Mouse (Mus musculus) kidney, postnatal 4 days (tissue): ENCODE results near the gene Arhgap6.

Experiments
- DNase-seq, 2 experiments: peaks; one replicate each; pipeline ENCODE4 v3.0.0; 2021; ENCODE audit warnings: mixed read lengths in 2 of 2

Arhgap6 gene

DNA sequence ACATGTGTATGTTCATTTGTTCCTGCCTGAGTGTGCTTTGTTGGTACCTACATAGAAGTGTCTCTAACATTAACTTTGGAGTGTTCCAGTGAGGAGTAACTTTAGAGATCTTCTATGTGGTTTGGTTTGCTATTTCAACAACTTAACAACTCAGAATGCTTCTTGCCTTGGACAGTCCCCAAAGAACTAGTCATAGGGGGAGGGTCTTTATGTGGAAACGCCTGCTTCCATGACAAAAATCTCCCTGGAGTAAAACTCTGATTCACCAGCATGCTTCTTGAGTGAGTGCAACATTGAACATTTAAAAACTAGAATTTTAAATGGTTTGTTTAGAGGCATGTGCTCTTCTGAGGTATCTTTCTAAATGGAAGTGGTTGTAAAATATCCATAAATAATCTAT, 212.2 kb downstream of the Arhgap6 start:
- no peak for DNase-seq

DNA sequence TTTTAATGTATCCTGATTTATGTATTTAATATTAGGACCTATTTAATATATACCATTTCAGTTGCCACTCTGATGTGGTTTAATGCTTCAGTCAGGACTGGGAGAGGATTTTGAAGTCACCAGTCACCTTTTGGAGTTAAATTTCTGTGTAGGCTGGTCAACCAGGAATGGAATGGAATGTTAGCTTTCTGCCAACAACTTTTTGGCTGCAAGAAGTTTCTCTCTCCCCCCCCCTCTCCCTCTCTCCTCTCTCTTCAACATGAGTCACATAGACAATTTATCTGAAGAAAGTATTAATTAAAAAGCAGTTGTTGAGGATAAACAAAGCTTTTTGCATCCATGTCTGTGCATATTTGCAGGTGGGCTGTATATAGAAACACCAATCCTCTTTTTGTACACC, 217.8 kb downstream of the Arhgap6 start:
- no peak for DNase-seq

DNA sequence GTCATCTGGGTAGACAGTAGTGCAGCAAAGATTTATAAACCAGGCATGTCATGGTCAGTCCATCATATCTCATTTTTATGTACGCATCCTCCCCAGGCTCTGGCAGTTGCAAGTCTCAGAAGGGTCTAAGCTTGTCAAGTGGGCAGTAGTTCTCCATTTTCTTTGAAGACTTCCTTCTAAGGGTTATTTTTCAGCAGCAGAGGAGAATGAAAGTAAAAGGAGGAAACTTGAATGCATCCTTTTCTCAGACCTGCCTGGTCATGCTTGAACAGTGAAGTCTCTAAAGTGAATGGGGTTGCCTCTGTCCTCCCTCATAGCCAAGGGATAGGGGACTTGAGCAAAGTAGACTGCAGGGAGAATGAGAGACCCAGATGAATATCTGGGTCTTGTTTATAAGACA, 239.5 kb downstream of the Arhgap6 start:
- no peak for DNase-seq

DNA sequence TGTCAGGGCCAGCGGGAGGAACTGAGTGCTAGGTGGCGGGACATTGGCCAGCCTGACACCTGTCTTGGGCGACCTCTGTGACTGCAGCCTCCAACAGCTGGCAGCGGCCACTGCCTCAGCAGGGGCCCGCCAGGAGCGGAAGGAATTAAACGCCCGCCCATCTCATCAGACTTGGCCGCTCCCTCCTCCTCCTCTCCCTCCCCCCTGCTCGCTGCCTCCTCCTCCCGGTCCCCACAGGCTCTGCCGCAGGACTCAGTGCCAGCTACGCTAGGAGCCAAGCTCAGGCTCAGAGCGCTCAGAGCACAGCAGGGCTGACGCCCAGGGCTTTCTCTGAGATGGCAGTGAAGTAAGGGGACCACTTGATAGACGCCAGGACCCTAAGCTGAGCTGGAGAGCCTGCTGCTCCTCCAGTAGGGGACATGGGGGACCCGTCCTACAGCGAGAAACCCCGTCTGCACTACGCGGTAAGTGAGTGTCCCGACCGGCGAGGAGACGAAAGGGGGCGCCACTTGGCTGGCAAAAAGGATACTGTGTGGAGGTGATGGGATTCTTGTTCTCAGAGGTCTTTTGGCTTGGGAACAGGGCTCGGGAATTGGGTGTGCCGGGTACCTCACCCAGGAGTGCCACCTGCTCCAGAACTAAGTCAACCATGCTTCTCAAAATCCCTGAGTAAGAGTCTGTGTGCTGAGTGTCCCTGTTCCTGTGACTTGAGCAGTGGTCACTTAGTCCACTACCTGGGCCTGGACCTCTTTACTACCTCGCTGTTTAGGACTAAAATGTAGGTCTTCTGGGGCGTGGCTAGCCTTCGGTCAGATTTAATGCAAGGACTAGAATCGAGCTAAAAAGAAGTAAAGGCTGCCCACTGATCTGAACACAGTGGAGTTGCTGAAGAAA, 241.8 kb downstream of the Arhgap6 start:
- peak; percentile 65 to 79 for DNase-seq

DNA sequence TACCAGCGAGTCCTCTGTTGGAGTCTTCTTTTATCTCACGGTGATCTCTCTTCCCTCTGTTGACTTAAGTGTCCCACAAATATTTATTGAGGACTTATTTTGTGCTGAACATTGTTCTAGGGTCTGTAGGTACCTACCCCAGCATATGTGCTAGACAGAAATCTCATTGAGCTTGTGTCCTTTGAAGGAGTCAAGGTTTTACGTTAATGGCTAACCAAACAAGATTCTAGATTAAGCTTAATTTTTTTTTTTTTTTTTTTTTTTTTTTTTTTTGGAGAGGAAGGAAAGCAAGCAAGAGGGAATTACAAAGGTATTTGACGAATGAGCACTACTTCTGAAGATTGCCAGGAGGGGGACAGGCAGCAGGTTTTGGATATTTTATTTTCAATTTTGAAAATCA, 242.5 kb downstream of the Arhgap6 start:
- no peak for DNase-seq

DNA sequence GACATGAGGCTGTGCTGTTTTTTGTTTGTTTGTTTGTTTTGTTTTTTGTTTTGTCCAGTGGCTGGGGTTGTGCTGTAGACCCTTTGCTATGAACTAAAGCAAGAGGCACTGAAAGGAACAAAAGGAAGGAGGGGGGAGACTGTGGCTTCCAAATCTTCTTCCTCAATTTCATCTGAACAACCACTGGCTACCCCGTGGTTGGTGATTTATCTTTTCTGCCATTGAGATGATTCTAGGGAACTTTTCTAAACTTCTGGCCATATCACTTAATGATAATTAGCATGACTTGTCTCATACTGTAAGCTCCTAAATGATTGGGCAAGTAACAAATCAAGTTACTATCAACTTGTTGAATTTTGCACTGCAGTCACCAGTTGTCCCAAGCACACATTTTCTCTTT, 249.0 kb downstream of the Arhgap6 start:
- DNase-seq: no peak

DNA sequence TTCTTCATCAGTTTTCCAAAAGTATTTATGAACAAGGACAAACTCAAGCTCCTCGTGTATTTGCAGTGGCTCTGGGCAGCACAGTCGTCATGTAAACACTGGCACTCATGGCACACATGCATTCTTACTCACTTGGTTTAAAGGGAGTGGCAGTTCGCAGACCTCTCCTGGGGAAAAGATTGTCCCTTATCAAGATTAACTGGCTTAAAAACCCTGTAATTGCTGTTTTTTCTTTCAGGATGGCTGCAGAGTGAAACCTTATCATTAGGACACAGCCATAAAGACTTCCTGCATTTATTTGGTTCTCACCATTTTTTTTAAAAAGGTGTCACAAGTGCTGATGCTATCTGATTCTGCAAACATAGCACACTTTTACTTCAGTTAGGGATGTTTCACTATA, 252.7 kb downstream of the Arhgap6 start:
- no peak for DNase-seq

DNA sequence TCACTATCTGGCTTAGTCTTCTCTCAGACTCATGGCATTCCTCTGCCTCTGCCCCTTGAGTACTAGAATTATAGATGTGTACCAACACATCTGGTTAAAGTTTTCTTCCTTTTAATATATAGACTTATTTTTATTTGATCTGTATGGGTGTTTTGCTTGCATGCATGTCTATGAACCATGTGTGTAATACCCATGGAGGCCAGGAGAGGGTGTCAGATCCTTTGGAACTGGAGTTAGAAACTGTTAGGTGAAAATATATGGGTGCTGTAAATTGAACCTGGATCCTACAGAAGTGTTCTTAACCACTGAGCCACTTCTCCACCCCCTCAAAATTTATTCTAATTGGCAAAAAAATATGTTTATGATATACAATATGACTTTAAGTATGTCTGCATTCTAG, 254.7 kb downstream of the Arhgap6 start:
- DNase-seq: no peak

DNA sequence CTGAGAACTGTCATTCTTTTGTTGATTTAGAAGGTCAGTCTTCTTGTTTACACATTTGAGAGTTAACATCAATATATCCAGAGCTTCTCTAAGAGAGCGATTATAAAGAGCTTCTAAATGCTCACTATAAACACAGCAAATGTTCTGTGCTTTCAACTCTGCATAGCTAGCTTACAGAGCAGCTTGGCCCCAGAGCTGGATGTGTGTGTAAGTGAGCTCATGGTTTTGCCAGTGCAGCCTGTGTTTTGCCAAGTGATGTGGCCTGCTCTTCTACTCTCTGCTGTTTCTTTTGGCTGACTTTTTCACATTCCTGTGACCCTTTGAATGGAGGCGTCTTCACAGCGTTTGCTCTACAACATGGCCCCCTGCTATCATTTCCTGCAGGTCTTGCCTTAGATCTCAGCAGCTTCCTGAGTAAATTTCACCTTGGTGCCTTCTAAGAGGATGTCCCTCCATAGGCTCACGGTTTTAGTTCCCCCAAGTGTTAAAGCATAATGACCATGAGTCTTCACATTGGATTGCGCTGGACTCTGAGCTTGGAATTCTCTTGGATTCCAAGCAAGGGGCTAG, 259.1 kb downstream of the Arhgap6 start:
- peak in 1 of 2 experiments; percentile 2 for DNase-seq

DNA sequence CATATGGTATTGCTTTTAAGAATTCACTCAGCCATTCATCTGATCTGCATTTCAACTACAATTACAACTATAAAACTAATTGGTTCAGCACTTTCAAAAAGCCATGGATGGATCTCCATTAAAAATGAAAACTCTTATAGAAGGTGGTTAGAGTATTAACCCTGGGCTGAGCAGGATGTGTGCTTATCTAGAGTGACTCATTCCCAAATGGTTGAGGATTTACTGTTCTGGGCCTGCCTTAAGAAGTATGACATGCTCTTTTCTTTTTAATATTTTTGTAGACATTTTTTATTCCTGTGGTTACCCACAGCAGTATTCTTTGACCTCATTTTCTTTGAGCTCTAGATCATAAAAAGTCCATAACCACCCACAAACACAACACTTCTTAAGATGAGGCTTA, 267.7 kb downstream of the Arhgap6 start:
- DNase-seq: no peak

DNA sequence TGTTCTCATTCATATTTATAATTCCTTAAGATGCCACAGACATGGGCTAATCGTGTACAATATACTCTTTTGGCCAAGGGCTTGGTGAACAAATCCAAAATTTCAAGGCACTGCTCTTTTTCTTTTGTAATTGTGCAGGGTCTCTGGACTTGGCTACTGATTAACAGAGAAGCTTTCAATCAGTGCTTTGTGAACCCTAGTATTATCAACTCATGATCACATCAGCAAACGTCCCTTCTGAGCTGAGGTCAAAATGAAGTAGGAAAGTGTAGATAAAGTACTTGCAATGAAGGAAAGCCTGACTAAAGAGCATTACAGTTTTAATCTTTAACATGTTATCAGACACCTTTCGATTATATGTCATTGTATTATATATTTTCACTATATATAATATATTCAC, 270.4 kb downstream of the Arhgap6 start:
- DNase-seq: no peak

DNA sequence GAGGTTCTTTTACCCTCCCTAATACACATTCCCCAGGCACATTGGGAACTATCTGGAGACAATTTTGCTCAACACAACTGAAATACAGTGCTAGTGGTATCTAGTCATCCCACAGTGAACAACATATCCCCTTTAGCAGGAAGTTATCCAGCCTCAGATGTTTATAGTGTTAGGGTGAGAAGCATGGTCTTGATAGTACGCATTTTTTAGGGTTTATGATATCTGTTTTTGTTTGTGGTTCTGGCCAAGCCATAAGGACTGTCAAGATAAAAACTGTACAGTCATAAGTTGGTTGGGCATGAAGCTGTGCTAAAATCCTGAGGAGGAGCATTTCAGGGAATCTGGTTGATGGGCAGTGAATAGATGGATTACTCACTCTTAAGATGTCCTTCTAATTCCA, 271.0 kb downstream of the Arhgap6 start:
- no peak for DNase-seq

DNA sequence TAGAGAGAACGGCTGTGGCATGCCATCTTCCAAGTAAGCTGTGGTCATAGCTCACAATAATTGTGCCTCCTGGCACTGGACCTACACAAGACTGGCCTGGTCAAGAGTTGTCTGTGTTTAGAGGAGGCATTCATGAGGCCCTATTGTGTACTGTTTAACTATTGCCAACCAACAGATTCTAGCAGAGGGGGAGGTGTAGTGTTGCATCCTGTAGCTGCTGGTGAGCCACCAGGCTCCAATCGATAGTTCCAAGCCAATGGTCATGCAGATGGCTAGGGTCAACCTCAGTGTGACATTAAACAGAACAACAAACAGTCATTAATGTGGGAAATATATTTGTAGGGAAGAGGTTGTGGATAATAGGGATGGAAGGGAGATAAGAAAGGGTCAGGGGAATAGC, 280.1 kb downstream of the Arhgap6 start:
- DNase-seq: no peak

DNA sequence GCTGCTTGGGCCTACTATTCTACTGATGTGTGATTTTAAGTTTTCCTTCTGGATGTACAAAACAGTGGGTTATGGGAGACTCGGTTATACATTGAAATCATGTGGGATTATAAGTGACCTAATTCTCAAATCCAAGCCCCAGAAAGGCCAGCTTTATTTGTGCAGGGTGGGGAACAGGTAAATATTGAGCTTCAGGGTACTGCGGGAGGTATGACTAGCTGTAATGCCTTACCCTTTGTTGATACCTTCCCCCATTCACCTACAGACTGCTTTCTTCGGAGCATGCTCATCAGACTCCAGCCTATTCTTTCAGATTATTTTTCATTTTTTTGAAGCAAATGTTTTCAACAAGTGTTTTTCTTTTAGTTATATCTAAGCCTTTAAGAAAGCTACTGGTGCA, 286.7 kb downstream of the Arhgap6 start:
- DNase-seq: no peak

DNA sequence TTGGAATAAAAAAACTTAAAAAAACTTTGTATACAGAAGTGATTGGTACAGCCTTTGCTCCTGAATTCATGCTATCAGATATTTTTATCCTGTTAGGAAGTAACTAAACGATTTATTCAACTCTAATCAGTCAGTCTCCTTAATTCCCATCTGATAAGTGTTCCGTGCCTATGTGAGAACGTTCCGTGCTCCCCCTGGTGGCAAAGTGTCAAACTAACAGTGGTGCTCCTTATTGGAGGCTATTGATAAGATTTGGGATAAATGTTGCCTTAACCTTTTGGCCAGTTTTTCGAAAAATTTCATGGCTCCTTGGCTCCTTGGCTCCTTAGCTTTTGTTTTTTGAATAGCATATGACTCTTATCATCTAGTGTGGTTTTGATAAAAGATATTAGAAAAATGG, 291.0 kb downstream of the Arhgap6 start:
- peak; percentile 76 to 77 for DNase-seq

DNA sequence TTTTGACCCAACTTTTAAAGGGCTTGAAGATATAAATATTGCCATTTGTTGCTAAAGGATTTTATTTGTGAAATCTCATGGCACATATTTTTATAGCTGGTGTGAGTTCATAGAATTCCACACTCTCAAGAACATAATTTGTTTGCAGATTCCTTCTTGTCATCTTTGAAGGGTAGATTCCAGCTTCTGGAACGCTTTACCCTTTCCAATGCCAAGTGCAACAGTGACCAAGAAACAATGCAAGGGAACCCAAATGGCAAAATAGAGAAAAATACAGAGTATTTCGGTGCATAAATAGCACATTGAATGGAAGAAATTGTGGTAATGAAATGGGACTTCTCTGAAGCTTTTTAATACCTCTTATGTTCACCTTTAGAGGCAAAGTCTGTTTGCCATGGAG, 294.3 kb downstream of the Arhgap6 start:
- no peak for DNase-seq

DNA sequence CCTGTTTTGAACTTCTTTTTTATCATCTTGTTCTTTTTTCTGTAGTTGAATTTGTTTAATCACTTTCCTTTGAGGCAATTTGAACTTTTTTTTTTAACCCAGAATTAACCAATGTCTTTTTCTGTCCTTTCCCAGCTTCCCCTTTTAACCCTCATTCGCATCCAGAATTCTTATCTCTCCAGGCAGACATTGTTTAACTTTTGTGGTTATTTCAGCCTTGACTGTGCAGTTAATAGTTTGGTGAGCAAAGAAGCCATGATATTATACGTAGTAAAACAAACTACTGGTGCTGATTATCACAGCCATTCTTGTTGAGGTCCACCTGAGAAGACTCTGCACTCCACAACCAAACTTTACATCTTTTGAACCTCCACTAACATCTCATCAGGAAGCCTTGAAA, 299.7 kb downstream of the Arhgap6 start:
- no peak for DNase-seq

DNA sequence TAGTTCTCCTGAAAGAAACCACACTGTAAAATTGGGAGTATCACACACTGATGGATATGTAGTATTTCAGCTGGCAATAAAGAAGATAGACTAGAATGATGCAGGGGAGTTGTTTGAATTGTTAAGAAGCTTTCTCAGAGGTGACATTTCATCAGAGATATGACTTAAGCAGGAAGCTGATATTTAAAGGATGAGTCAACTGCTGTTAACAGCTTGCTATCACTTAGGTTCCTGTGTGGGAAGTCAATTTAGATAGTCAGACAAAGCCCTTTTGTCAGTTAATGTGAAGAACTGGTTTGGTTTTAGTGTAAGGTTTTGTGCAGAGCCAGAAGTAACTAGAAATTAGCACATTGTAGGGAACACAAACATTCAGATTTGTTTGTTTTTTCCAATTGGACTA, 300.7 kb downstream of the Arhgap6 start:
- no peak for DNase-seq

DNA sequence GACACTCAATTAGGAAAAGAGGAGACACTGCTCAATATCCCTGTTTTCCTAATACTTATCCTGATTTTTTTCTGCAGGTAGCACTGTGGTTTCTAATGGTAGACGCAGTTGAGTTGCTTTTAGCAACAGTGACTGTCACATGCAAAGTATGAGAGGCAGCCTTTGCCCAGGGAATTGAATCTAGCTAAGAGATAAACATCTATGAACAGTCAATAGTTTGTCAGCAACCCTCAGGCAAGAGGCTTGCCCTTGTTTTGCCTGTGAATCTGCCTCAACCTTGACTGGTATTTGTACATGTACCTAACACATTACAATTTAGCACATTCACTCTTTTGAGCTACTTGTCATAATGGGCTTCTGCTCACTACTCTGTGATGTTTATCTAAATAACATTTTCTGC, 307.8 kb downstream of the Arhgap6 start:
- no peak for DNase-seq

DNA sequence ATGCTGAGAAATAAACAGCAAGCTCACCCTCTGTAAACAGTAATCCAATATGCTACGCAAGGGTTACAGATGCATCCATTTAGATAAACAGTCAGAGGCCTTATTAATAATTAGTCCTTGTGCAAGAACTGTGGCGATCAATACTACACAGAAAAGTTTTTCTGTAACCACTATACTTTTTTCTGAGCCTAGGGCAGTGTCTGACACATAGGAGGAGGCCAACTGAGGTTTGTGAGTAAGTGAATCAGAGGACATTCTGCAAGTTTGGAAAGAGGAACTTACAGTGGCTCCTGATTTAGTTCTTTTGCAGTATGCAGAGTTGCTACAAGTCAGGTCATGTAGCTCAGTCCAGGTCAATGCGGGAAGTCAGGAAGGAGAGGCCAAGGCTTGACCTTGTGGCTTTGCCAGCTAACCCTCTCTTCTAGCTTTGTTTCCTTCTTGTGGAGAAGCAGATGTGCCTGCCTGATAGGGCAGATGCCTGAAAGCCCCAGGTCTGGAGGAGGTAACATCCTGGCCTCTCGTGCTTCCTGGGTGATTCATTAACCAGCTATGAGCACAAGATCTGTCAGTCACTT, 311.2 kb downstream of the Arhgap6 start:
- DNase-seq: peak; percentile 2 to 3

DNA sequence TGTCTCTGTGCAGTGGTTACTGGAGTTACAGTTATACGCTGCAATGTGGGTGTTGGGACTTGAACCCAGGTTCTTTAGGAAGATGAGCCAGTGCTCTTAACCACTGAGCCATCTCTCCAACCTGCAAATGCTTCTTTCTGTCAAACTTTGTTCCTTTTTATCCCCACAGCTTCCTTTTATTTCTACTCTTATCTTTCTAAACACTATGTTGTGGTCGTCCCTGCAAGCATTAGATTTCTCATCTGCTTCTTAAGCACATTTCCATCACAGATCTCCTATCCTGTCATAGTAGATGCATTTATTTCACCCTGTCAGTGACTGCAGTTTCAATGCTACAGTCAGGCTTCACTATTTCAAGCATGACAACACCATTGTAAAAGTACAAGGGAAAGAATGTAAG, 312.5 kb downstream of the Arhgap6 start:
- DNase-seq: no peak

DNA sequence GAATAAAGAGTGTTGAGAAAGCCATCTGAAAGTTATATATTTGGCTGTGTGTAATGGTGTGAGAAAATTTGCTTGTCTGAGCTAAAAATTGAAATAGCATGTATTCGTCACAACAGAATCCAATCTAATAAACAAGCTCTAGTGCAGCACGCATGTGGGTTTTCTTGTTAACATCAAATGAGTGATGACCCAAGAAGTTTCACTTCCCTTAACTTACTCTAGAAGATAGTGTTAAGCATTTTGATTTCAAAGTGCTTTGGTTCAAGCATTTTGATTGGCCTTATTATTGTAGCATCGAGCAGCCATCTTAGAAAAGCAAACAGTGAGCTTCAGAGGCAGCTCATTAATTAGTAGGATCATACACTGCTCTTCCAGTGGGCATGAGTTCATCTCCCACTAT, 315.1 kb downstream of the Arhgap6 start:
- no peak for DNase-seq

DNA sequence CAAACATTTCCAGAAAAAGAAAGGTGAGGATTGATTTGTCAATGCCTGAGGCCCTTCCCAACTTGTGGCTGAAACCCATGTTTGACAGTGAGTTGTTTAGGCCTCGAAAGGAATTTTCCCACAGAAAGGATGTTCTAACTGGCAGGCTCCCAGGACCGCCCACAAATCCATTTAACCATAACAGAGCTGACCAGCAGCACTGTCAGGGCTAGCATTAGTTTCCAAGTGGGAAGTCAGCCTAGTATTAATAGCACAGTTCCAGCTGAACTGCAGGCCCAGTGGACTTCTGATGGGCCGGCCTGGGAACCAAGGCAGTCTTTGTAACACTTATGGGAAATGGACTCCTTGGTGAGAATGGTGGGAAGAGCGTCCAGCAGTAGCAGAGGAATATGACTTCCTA, 317.8 kb downstream of the Arhgap6 start:
- peak; percentile 36 to 51 for DNase-seq

DNA sequence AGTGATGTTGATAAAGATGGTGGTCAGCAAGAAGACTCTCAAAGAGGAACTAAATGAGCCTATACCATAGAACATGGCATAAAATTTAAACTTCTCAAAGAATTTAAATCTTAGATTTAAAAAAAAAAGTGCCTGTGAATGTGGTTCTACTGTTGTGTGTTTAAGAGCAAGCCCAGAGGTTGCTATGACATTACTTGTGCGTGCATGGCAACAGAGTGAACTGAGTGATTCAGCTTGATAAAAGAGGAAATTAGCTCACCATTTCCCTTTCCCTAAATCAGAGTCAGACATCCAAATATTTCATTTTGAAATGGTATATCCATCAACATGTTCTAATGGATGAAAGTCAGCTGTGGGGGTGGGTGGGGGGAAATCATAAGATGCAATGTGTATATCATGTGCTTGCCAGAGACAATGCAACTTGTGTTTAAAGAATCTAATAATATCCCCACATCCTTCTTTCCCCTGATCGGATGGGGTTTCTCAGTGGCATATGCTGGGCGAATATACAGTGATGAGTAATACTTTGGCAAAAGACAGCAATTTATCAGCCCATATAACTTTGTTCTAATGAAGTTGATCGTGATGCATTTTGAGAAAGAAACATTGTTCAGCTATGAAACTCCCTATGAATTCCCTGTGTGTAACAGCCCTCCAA, 328.3 kb downstream of the Arhgap6 start:
- DNase-seq: no peak
